Mouse (Mus musculus) brown adipose tissue, adult 24 weeks (tissue): ENCODE data around the gene Bace1. TPM values are rescaled to one million over a fixed set of nuclear protein-coding genes. Genes with fewer than 3 reads are reported as not detected.
A peak's percentile ranks its signal among the peaks of the same experiment; 100 is the strongest.

ENCODE experiments used
- H3K27ac ChIP-seq: fragments of 200-500 bp; replicated peaks from 2 replicates; pipeline ENCODE4 v1.5.1; 2012; ENCODE audit warnings: low read depth, mild to moderate bottlenecking, low read length
- H3K4me1 ChIP-seq: fragments of 200-500 bp; 2 replicates; pipeline ENCODE4 v1.6.1; 2012; ENCODE audit warnings: low read length, mixed read lengths; ENCODE audit not compliant: control insufficient read depth, insufficient read depth, insufficient read length
- H3K4me3 ChIP-seq: fragments of 200-500 bp; 2 replicates; pipeline ENCODE4 v1.5.1; 2012; ENCODE audit warnings: low read depth, mild to moderate bottlenecking, low read length, moderate library complexity; ENCODE audit not compliant: insufficient read depth
- polyA plus RNA-seq: library from polyadenylated mRNA; stranded (reverse); fragments of >200 nt; gene quantifications from 2 replicates; pipeline ENCODE4 v1.2.4, GENCODE M21; 2012; ENCODE audit not compliant: missing spikeins, insufficient read depth, insufficient read length

Bace1 gene
- 8.6 and 9.3 TPM in 2 replicates for polyA plus RNA-seq

DNA sequence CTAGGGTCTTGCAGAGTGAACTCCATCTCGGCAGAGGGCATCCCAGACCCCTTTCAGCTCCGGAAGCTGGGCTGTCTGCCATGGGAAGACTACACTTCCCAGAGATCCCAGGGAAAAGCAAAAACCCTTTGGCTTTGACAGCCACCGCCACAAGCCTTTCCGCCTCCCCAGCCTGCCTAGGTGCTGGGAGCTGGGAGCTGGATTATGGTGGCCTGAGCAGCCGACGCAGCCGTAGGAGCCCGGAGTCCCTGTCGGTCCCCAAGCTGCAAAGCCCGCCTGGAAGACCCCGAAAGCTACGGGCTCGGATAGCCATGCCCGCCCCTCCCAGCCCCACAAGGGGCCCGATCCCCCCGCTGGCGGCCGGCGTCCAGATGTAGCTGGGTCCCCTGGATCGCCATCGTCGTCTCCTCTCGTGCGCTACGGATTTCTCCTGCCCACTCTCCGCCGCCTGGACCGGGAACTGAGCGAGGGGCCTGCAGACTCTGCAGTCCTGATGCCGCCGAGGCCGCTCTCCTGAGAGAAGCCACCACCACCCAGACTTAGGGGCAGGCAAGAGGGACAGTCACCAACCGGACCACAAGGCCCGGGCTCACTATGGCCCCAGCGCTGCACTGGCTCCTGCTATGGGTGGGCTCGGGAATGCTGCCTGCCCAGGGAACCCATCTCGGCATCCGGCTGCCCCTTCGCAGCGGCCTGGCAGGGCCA, at the start of gene Bace1:
TSS of gene Bace1 (plus strand) at position 147 of the 705 bp plus-strand sequence.
- Histone ChIP-seq H3K4me3 (peak within 1 kb of the TSS; percentile 83), H3K27ac (no peak within 1 kb of the TSS), H3K4me1 (peaks cover 16% of the 10 kb centered on the region)

DNA sequence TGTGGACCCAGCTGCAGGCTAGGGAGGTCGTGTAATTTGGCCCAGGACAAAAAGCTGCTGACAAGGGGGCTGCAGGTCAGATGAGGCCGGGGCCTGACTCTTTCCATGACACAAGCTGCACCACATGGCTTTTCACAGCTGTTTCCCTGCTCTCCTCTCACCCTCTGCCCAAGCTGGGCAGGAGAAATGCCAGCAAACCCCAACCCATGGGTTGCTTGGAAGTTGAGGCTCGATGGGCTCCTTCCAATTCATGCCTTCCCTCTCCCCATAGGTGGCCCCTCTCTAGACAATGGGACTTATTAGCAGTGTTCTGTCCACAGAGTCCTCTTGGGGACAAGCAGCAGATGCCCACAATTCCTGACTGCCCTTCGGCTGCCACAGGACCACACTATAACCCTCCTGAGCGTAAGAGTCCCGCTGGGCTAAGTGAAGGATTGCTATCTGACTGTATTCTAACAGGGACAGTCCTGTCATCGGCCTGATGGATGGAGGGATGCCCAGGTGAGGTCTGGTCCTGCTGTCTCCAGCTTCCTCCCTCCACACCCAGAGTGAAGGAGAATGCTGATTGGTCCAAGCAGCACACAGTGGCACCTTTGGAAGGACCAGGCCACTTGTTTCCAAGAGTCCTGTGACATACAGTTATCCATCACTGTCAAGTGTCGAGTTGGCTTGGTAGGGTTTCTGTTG, 46.8 kb upstream of the Bace1 start:
- no peaks in the 10 kb centered on the region for H3K4me1 ChIP-seq
- H3K27ac ChIP-seq: no peak overlapping the region
- H3K4me3 ChIP-seq: no peak overlapping the region

DNA sequence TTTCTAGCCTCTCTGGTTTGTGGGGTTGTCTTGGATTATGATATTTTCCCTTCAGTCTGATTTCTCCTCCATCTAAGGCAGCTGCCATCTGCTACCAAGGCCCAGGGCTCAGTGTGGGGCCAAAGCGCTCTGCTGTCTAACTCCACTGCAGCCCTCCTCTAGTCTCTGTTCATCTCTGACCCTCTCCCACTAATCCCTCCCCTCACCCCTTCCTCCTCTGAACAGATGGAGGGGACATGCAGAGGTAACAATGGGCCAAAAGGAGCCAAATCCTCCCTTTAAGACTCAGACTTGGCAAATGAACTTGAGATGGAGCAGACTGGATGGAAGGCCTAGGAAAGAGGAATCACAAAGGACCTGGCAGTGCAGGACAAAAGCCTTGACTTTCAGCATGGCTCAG, 46.1 kb upstream of the Bace1 start:
- no peak overlapping the region for H3K4me3 ChIP-seq
- no peaks in the 10 kb centered on the region for H3K4me1 ChIP-seq
- no peak overlapping the region for H3K27ac ChIP-seq

DNA sequence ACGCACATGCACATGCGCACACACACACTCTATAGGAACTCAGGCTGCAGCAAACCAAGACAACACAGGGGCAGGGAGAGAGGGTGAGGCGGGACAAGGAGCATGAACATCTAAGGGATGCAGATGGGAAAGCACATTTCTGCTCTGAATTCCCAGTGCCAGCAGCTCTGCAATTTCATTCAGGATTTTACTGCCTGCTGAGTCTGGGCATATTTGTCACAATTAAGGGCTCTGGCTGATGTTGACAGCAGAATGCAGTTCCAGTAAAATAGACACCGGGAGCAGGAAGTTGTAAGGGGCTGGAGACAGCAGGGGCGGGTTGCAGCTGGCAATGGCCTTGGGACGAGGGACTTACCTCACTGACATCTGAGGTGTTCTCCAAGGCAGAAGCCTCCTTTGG, 44.7 kb upstream of the Bace1 start:
- no peak overlapping the region for H3K4me3 ChIP-seq
- H3K27ac ChIP-seq: no peak overlapping the region

DNA sequence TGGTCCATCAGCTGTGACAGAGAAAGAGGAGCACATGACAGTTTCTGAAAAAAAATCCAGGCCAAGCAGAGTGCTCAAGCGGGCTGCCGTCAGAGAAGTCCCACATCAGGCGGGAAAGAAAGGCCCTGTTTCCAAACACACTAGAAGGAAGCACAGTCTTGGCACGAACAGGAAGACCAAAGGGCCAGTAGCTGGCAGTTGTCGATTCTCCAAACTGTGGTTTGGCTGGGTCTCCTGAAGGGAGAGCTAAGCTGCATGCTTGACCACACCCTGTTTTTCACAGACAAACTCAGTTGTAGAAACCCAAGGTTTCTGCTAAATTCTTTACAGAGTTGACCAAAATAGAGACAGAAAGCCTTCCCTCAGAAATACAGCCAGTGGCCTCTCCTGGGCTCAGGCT, 42.7 kb upstream of the Bace1 start:
- H3K27ac ChIP-seq: no peak overlapping the region
- no peak overlapping the region for H3K4me3 ChIP-seq
- H3K4me1 ChIP-seq: no peaks in the 10 kb centered on the region

More for the DNA sequence above, 44.7 kb upstream of the Bace1 start:
- no peaks in the 10 kb centered on the region for H3K4me1 ChIP-seq

GRCm38 (mm10) chr9:45797271-45797670, 41.1 kb upstream of the Bace1 start:
- no peaks in the 10 kb centered on the region for H3K4me1 ChIP-seq
- no peak overlapping the region for H3K27ac ChIP-seq
- H3K4me3 ChIP-seq: no peak overlapping the region

DNA sequence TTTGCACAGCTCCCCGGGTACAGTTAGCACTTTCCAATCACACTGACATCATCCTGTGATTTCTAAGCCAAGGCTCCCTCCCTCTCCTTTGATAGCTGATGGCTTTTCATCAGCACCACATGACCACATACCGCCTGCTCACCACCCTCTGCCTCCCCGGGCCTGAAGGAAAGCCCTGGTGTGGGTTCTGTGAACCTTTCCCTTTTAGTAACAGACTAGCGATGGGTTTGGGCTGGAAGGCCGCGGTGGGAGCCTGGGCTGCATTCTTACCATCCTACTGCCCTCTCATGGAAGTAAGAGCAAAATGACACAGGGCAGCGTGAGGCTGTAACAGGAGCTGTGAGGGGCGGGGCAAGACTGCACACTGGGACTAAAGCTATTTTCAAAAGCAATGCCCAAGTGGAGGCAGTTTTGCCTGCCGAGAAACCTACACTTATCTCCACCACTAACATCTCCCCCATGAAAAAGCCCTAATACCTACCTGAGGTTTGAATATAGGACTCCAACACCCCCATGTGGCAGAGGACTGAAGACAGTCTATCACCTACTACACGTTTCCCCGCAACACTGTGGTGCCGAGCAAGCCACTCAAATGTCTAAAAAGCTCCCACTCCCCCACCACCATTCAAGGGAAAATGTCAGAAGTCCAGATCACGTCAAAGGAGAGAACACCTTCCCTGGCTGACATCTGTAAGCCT, 39.8 kb upstream of the Bace1 start:
- no peak overlapping the region for H3K4me3 ChIP-seq
- H3K4me1 ChIP-seq: no peaks in the 10 kb centered on the region
- no peak overlapping the region for H3K27ac ChIP-seq

GRCm38 (mm10) chr9:45799402-45799801, 39.0 kb upstream of the Bace1 start:
- H3K4me1 ChIP-seq: no peaks in the 10 kb centered on the region
- H3K27ac ChIP-seq: no peak overlapping the region
- no peak overlapping the region for H3K4me3 ChIP-seq

DNA sequence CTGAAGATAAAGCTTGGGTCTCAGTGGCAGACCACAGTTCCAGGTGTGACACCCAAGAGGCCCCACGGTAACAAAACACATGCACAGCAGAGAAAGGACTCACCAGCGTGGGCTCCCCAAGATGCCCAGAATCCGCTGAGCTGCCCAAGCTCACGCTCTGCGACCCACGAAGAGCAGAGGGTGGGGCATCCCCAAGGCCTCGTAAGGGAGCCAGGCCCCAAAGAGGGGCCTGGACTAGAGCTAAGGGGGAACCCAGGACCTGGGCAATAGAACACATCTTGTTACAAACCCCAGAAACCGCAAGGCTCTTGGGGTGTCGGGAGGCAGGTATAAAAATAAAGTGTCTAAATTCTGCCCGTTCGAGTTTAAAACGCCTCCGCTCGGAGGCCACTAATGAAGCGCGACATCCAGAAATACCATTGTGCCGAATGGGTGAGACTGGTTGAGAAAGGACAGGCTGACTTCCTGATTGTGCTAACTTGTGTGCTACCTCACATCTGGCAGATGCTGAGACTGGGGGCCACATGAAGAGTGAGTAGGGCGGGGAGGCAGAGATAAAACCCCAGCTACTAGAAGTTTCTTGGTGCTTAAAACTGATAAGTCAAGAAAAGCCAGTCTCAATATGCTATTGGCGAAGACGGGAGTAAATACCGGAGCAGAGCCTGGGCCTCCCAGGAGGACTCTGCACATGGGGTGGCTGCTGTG, 35.2 kb upstream of the Bace1 start:
- Histone ChIP-seq H3K27ac (no peak overlapping the region), H3K4me3 (no peak overlapping the region), H3K4me1 (no peaks in the 10 kb centered on the region)

DNA sequence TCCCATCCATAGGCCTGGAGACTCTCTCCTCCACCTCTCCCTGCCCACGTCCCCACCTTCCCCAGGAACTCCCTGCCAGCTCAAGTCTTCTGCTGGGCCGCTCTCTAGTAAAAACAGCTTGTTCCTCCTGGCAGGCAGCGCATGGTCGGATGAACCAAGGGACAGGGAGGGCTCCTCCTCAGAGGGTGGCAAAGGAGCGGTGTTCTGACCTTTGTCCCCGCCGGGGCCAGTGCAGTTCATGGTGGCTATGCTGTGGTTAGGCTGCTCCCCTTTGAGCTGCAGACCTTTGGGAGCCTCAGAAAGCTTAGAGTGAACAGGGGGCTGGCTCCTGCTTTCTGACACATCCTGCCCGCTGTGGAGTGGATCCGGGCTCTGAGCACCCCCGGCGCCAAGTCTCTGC, 31.5 kb upstream of the Bace1 start:
- no peak overlapping the region for H3K4me3 ChIP-seq
- no peaks in the 10 kb centered on the region for H3K4me1 ChIP-seq
- no peak overlapping the region for H3K27ac ChIP-seq

- H3K4me1 ChIP-seq: no peaks in the 10 kb centered on the region
- H3K27ac ChIP-seq: no peak overlapping the region
- H3K4me3 ChIP-seq: no peak overlapping the region
These were observed 31.0 kb upstream of the Bace1 start for GRCm38 (mm10) chr9:45807337-45807736.

- Histone ChIP-seq H3K4me3 (no peak overlapping the region), H3K27ac (no peak overlapping the region), H3K4me1 (no peaks in the 10 kb centered on the region)
These were observed 30.6 kb upstream of the Bace1 start for GRCm38 (mm10) chr9:45807761-45808160.

DNA sequence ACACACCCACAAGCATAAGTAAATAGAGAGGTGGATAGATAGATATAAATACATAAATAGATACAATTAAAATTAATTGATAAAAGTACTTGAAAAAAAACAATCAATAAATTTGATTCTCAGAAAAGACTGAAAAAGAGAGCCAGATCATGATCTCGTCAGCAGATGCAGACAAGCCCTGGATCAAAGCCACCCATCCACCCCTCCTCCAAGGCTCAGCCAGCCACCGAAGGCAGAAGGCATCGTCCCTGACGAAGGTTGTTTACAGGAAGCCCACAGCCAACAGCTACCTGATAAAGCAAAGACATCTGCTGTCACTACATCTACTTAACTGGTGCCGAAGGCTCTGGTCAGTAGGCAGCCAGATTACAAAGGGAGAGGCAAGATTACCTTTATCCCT, 26.4 kb upstream of the Bace1 start:
- Histone ChIP-seq H3K27ac (no peak overlapping the region), H3K4me1 (no peaks in the 10 kb centered on the region), H3K4me3 (no peak overlapping the region)

GRCm38 (mm10) chr9:45815113-45815512, 23.3 kb upstream of the Bace1 start:
- H3K27ac ChIP-seq: no peak overlapping the region

DNA sequence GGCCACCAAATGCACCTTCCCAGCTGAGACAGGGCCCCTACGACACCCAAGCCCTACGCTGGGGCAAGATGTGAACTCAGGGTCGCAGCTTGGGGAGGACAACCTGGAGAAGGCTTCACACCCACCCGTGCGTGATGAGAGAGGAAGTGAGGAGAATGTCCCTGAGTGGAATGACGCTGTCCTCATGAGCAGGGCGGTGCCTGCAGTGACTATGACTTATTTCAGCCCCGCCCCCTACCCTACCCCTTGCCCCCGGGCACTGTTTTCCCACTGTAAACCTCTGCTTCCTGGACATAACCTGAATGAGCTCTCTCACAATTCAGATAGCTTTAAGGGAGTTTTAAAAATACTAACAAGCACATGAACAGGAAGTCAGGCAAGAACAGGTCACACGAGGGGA, 22.9 kb upstream of the Bace1 start:
- no peak overlapping the region for H3K4me3 ChIP-seq
- H3K27ac ChIP-seq: no peak overlapping the region
- H3K4me1 ChIP-seq: no peaks in the 10 kb centered on the region

More at GRCm38 (mm10) chr9:45815113-45815512, 23.3 kb upstream of the Bace1 start:
- Histone ChIP-seq H3K4me1 (no peaks in the 10 kb centered on the region), H3K4me3 (no peak overlapping the region)
